Mouse (Mus musculus): ENCODE measurements around the gene Gmds.

DNA sequence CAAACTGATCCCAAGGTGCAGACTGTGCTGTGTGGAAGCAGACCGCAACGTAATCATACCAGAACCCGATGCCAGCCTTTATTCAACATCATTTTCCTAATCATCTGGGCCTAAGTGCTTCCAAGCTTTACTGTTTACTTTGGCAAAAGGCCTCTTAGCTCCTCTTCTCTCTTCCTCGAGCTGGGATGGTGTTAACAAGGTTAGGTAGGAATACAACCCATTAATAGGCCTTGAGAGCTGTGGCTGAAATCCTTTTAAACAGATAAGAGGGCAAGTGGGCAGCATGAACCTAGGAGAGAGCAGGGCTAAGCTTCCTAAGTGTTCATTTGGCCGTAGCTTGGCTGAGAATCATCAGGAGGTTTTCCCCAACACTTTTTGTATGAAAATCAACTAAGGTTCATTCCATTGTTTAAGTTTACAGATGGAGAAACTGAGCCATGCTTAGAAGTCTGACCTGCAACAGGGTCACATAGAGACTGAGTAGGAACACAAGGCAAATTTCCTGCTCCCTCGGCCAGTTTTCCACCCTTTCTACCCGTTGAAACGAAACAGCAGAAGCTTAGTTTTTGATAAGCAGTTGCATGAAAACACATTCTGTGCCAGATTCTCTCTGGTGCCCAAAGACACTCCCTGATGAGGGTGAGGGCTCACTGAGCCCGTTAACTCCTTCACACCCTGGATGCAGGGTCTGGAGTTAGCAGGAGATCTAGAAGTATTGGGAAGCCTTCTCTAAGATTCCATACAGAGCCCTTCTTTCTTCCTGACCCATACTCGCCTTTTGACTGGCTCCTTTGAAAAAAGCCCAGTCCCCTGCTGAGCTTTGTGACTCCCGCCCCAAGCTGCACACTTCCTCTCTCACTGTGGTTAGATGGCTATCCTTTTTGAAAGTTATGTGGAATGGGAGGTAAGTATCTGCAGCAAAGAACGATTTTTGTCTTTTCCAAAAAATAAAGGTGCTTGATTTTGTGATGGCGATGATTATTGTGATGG is 379.9 kb downstream of the Gmds start:
- TF ChIP-seq CTCF (IDR thresholded peaks at IDR 0.05; ENCODE audit: low read depth, low read length) (no peak), POLR2A (IDR thresholded peaks at IDR 0.05; ENCODE audit: extremely low read depth, insufficient read depth, low read length) (no peak)
